Mouse (Mus musculus): ENCODE data around the gene Myl6b.
"Not testable (repeated sequence)": the region's sequence is repeated elsewhere in the genome, so short reads cannot be mapped to it uniquely, and the experiment has no call there.

Gene Myl6b

DNA sequence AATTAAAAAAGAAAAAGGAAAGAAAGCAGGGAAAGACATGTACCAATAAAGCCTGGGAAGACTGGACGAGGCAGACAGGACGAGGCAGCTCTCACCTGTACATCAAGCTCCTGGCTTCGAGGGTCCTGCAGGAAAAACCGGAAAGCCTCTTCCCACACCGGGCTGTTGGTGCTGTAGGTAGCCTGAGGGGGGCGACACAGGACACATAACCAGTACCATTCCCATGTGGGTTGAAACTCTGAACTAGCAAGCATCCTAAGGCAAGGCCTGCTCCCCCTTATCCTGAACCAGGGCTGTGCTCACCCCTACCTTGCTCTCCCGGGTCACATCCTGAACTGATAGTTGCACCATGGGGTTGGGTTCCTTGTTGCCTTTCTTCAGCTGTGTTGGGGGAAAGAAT is 20.3 kb upstream of the Myl6b start:
- DNase-seq (ENCODE audit: low read depth) = no peak

GRCm38 (mm10) chr10:128516677-128517076 is 18.2 kb upstream of the Myl6b start:
- no peak for DNase-seq (ENCODE audit: low read depth)

GRCm38 (mm10) chr10:128516029-128516428 is 17.5 kb upstream of the Myl6b start:
- no peak for DNase-seq (ENCODE audit: low read depth)

DNA sequence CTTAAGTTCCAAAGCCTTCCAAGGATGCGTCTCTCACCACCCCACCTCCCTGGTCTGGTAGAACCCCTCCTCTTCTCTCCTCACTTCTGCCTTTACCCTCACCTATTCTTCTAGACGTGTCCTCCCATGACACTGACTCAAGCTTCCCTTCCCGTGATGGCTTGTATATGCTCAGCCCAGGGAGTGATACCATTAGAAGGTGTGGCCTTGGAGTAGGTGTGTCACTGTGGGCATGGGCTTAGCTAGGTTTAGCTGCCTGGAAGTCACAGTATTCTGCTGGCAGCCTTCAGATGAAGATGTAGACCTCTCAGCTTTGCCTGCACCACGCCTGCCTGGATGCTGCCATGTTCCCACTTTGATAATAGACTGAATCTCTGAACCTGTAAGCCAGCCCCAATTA is 16.6 kb upstream of the Myl6b start:
- no peak for DNase-seq (ENCODE audit: low read depth)

DNA sequence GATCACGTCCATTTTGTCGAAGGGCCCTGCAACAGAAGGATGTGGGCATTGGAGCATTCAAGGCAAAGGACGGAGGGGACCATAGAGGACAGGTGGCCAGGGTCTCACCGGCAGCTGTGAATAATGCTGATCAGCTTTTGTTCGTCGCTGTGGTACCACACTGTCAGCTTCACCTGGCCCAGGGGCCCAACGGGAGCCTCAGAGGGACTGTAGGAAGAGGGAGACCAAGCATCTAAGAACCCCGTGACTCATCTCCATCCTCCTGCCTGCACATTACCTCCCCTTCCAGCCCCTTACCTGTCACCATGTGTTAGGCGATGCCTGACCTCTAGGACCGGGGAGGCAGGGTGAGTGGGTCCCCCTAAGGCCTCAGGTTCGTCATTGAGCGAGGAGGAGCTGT is 13.3 kb upstream of the Myl6b start:
- DNase-seq (ENCODE audit: low read depth) = no peak

DNA sequence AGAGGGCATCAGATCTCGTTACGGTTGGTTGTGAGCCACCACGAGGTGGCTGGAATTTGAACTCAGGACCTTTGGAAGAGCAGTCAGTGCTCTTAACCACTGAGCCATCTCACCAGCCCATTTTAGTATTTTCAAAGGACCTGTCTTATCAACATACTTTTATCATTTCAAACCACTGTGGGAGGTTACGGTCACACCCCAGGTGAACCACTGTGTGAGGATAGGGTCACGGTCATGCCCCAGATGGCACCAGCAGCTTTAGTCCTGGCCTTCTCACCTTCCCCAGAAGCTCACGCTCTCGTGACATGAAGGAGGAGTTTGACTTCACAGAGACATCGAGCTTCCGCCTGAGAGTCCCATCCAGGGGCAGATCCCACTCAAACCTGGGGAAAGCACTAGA is 12.7 kb upstream of the Myl6b start:
- no peak for DNase-seq (ENCODE audit: low read depth)

DNA sequence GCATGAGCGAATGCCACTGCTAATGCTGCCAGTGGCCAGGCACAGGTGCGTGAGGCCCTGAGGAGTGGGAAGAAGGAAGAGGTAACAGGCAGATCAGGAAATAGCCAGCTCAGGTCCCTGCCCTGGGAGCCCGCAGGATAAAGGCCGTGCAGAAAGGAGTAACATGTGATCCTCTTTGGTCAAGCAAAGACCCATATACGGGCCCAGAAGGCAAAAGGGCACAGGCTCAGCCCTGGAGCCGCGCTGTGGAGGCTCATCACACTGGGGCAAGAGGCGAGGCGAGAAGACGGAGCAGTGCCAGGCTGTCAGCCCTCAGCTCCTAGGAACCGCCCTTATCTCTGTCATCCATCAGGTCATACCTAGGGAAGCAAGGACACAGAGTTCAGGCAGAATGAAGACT is 11.8 kb upstream of the Myl6b start:
- no peak for DNase-seq (ENCODE audit: low read depth)

- no peak for DNase-seq (ENCODE audit: low read depth)
Observed at GRCm38 (mm10) chr10:128509831-128510230, 11.3 kb upstream of the Myl6b start.

GRCm38 (mm10) chr10:128509203-128509602 is 10.7 kb upstream of the Myl6b start:
- DNase-seq (ENCODE audit: low read depth) = no peak

- no peak for DNase-seq (ENCODE audit: low read depth)
Observed at GRCm38 (mm10) chr10:128508260-128508659, 9.8 kb upstream of the Myl6b start.

GRCm38 (mm10) chr10:128505974-128506373 is 7.5 kb upstream of the Myl6b start:
- no peak for DNase-seq (ENCODE audit: low read depth)

DNA sequence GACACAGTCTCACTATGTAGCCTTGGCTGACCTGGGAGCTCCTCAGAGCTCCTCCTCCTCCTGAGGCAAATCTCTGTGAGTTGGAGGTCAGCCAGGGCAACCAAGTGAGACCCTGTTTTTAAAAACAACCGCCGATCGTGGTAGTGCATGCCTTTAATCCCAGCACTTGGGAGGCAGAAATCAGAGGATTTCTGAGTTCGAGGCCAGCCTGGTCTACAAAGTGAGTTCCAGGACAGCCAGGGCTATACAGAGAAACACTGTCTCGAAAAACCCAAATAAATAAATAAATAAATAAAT is 6.8 kb upstream of the Myl6b start:
- not testable (repeated sequence) for DNase-seq (ENCODE audit: low read depth)

GRCm38 (mm10) chr10:128504641-128505370 is 6.3 kb upstream of the Myl6b start:
- peak; percentile 34 for DNase-seq (ENCODE audit: low read depth)

- DNase-seq (ENCODE audit: low read depth) = no peak
Observed at GRCm38 (mm10) chr10:128504012-128504411, 5.5 kb upstream of the Myl6b start.

DNA sequence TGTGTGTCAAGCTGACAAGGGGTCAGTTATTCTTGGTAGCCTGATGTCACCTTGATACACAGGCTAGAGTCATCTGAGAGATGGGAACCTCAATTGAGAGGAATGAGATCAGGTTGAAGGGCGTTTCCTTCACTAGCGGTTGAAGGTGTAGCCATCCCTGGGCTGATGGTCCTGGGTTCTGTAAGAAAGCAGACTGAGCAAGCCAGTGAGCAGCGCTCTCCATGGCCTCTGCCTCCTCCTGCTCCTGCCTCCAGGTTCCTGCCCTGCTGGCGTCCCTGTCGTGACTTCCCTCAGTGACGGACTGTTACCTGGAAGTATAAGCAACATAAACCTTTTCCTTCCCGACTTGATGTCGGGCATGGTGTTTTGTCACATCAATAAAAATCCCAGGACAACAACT is 5.0 kb upstream of the Myl6b start:
- DNase-seq (ENCODE audit: low read depth) = no peak

- DNase-seq (ENCODE audit: low read depth) = no peak
Observed at GRCm38 (mm10) chr10:128502341-128502740, 3.9 kb upstream of the Myl6b start.

DNA sequence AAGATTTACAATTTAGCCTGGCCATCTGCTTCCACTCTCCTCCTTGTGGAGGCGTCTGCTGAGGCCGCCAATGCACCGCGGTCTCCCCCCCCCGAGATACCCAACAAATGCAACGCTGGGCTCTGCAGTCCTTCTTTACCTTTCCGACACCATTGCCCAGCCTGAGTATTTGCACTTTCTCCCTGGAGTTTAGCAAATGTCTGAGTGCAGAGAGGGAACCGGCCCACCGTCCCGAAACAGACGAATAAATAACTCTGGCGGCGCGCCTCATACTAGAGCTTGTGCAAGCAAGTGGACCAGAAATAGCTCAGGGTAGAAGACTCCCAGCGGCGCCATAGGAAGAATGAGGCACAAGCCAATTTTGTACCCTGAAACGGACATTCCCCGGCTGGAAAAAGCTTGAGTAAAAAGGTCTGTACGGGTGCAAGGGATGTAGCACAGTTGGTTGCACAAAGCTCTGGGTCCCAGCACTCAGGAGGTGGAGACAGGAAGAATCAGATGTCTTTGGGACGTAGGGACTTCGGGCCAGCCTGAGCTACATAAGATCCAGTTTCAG is 709 bp upstream of the Myl6b start:
- no peak for DNase-seq (ENCODE audit: low read depth)

DNA sequence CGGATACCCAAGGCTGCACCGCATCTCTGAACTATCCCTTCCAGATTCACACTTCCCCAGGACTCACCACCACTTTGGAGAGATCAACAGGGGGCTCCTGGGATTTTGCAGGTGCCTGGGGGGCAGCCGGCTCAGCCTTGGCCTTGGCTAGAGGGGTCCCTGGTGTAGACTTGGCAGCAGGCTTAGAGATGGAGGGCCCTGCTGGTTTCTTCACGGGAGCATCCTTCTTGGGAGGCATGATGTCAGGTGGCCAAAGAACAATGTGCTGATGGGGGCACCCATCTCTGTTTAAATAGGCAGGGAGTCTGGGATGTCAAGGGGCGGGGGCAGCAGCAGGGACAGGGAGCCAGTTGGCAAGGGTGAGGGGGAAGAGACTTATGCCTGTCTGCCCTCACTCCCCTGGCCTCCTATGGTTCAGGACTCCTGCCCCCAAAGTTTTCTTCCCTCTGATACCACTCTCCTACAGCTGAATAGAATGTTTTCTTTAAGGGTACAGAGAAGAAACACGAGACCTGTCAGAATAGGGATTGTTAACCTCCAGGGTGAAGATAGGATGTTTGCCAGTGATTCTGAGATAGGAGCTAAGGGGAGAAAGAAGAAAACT is 1.2 kb downstream of the Myl6b start:
- DNase-seq (ENCODE audit: low read depth) = no peak

- DNase-seq (ENCODE audit: low read depth) = no peak
Observed at GRCm38 (mm10) chr10:128496509-128497077, 1.9 kb downstream of the Myl6b start.

DNA sequence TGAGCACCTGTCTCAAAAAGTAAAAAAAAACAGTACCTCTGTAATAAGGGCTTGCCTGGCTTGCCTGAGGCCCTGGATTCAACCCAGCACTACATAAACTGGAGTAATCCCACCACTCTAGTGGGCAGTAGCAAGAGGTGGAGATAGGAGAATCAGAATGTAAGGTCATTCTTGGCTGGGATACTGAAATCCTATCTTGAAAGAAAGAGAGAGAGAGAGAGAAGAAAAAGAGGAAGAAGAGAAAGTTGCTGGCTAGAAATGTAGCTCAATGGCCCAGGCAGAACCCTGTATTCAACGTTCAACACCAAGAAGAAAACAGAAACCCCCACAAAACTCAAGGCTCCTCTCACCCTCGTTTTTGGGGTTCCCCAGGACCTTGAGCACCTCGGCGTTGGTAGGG is 2.6 kb downstream of the Myl6b start:
- no peak for DNase-seq (ENCODE audit: low read depth)

DNA sequence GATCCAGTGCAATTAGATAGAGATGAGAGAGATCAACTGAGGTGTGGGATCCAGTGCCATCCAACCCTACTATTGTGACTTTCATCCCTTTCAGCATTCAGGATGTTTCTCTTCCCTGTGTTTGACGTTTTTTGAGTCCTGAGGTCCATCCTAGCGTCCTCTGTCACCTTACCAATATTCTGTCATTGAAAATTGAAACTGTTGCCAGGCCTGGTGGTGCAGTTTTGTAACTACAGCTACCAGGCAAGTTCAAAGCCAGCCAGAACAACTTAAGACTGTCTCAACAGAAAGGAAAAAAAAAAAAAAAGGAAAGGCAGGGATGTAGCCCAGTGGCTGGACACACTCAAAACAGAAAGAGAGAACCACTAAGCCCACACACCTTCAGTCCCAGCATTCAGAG is 3.2 kb downstream of the Myl6b start:
- DNase-seq (ENCODE audit: low read depth) = no peak

- no peak for DNase-seq (ENCODE audit: low read depth)
Observed at GRCm38 (mm10) chr10:128494667-128495245, 3.7 kb downstream of the Myl6b start.

Data from c-Kit-positive CD71-negative TER-119-negative erythroid progenitor cells, embryonic 14.5 days (primary cell).